ENCODE assay signal across 14 mouse cellular contexts in genomic region chr4:89474836-89475541, GRCm38 (mm10).
DNase-seq lines count a peak whose midpoint lies in the region; ATAC-seq and TF ChIP-seq lines count a peak whose summit lies in the region.
"Had no signal": no experiment of that assay in that cellular context is flagged by ENCODE, and none has a peak within 500 bp of the region (broad histone marks: within the 10 kb centered on the region; RNA-seq: fewer than 3 reads in every experiment).

No protein-coding gene starts in this region.

- H3K4me1 ChIP-seq in embryonic facial prominence, embryonic 14.5 days (ENCODE audit: control insufficient read depth, insufficient read depth, low read length), result peaks cover 6% of the 10 kb centered on the region; the same call in 1 of the 2 replicates
- peaks cover 21% of the 10 kb centered on the region for H3K4me1 ChIP-seq in embryonic facial prominence, embryonic 10.5 days
- H3K4me1 ChIP-seq in liver, embryonic 13.5 days (replicated peaks), result peaks cover 35% of the 10 kb centered on the region

- WGBS in embryonic facial prominence, embryonic 14.5 days, result 35% methylated on average over 7 of the region's 7 CpGs
- 66% methylated on average over 7 of the region's 7 CpGs for WGBS in embryonic facial prominence, embryonic 10.5 days
- WGBS in liver, embryonic 13.5 days (ENCODE audit: insufficient replicate concordance), result 51% methylated on average over 7 of the region's 7 CpGs

- intact Hi-C loops in left cerebral cortex, postnatal 25 days (cut with DNase I), result no loop called here
- intact Hi-C loops in left cerebral cortex, adult 2 months (cut with DNase I), result no loop called here

- no peaks in the 10 kb centered on the region for H3K9me3 ChIP-seq in embryonic facial prominence, embryonic 14.5 days (ENCODE audit: control insufficient read depth, low read length)
- H3K9me3 ChIP-seq in embryonic facial prominence, embryonic 10.5 days, result no peaks in the 10 kb centered on the region
- no peaks in the 10 kb centered on the region for H3K9me3 ChIP-seq in liver, embryonic 13.5 days (replicated peaks)

- H3K4me2 ChIP-seq in embryonic facial prominence, embryonic 14.5 days (ENCODE audit: low read depth, low read length), result no peak overlapping the region
- no peak overlapping the region for H3K4me2 ChIP-seq in liver, embryonic 13.5 days

- TF ChIP-seq CTCF in left cerebral cortex, adult 2 months (IDR thresholded peaks at IDR 0.05), result no peak

- H3K36me3 ChIP-seq in embryonic facial prominence, embryonic 14.5 days (ENCODE audit: control insufficient read depth, insufficient read depth, low read length), result no peaks in the 10 kb centered on the region
- H3K36me3 ChIP-seq in embryonic facial prominence, embryonic 10.5 days (replicated peaks), result no peaks in the 10 kb centered on the region
- no peaks in the 10 kb centered on the region for H3K36me3 ChIP-seq in liver, embryonic 13.5 days

- DNase-seq in embryonic facial prominence, embryonic 14.5 days (ENCODE audit: low spot score), result peak; percentile 46
- no peak for DNase-seq in embryonic facial prominence, embryonic 10.5 days (ENCODE audit: low spot score)
- peak; percentile 13 for DNase-seq in urinary bladder, postnatal 14 days (ENCODE audit: low spot score)
- no peak for DNase-seq in urinary bladder, postnatal 4 days (ENCODE audit: low spot score in 2 of 2)
- peak; percentile 32 for DNase-seq in liver, embryonic 13.5 days
- DNase-seq in left cerebral cortex, postnatal 25 days (ENCODE audit: low spot score in 2 of 2), result no peak
- no peak for DNase-seq in left cerebral cortex, adult 2 months (ENCODE audit: extremely low spot score in 1 of 2, low spot score in 2 of 2)
- DNase-seq in retina, postnatal 1 day, result no peak
- DNase-seq: forebrain, postnatal 0 days; gastrocnemius, postnatal 14 days; left cerebral cortex, postnatal 4 days; lung, postnatal 36 days; thymus, adult 18-20 months had no signal

- H3K27ac ChIP-seq in embryonic facial prominence, embryonic 14.5 days (replicated peaks; ENCODE audit: low read depth, low read length), result no peak overlapping the region
- H3K27ac ChIP-seq in embryonic facial prominence, embryonic 10.5 days (replicated peaks), result no peak overlapping the region
- H3K27ac ChIP-seq in liver, embryonic 13.5 days, result no peak overlapping the region
- no peak overlapping the region for H3K27ac ChIP-seq in left cerebral cortex, adult 2 months
- H3K27ac ChIP-seq: layer of hippocampus, adult 2 months had no signal

- no peak overlapping the region for H3K4me3 ChIP-seq in embryonic facial prominence, embryonic 14.5 days (ENCODE audit: low read depth, low read length)
- H3K4me3 ChIP-seq in embryonic facial prominence, embryonic 10.5 days, result no peak overlapping the region
- no peak overlapping the region for H3K4me3 ChIP-seq in liver, embryonic 13.5 days (replicated peaks)
- H3K4me3 ChIP-seq in left cerebral cortex, adult 2 months, result no peak overlapping the region
- H3K4me3 ChIP-seq: layer of hippocampus, adult 2 months had no signal

- H3K27me3 ChIP-seq in embryonic facial prominence, embryonic 14.5 days (replicated peaks; ENCODE audit: control insufficient read depth, insufficient read depth, low read length), result no peaks in the 10 kb centered on the region
- H3K27me3 ChIP-seq in embryonic facial prominence, embryonic 10.5 days (replicated peaks; ENCODE audit: low read depth, poor library complexity, severe bottlenecking), result no peaks in the 10 kb centered on the region
- no peaks in the 10 kb centered on the region for H3K27me3 ChIP-seq in liver, embryonic 13.5 days

- no peak overlapping the region for H3K9ac ChIP-seq in embryonic facial prominence, embryonic 14.5 days (ENCODE audit: low read depth, low read length)
- H3K9ac ChIP-seq in liver, embryonic 13.5 days, result no peak overlapping the region
- H3K9ac ChIP-seq: forebrain, postnatal 0 days had no signal

- ATAC-seq in embryonic facial prominence, embryonic 14.5 days (ENCODE audit: low read depth), result no peak
- peak; percentile 76 for ATAC-seq in liver, embryonic 13.5 days (ENCODE audit: low read depth)
- ATAC-seq: forebrain, postnatal 0 days had no signal

Comparison
In these comparisons a context has a peak if more than half of its experiments do, and no peak if none do; other contexts are left out.
1. DNase-seq: peak in embryonic facial prominence, embryonic 14.5 days (single experiment), urinary bladder, postnatal 14 days (single experiment) and liver, embryonic 13.5 days (single experiment); none in embryonic facial prominence, embryonic 10.5 days (single experiment), urinary bladder, postnatal 4 days (0 of 2), left cerebral cortex, postnatal 25 days (0 of 2), left cerebral cortex, adult 2 months (0 of 2) and retina, postnatal 1 day (single experiment).